Mouse (Mus musculus) brain, embryonic 14.5 days (tissue): ENCODE measurements around the gene Syk.

ENCODE experiments used
- CTCF ChIP-seq: fragments of 200-500 bp; IDR thresholded peaks from 2 replicates; pipeline ENCODE4 v1.5.1; 2012; ENCODE audit warnings: inconsistent platforms, mild to moderate bottlenecking, moderate library complexity, borderline replicate concordance; ENCODE audit not compliant: insufficient read depth, insufficient read length; ENCODE audit errors: extremely low read depth
- POLR2A ChIP-seq: fragments of 200-500 bp; IDR thresholded peaks from 2 replicates; pipeline ENCODE4 v1.6.1; 2012; ENCODE audit warnings: mild to moderate bottlenecking, inconsistent platforms, borderline replicate concordance; ENCODE audit not compliant: poor library complexity, insufficient read depth, insufficient read length, severe bottlenecking; ENCODE audit errors: extremely low read depth

GRCm38 (mm10) chr13:52628602-52629001, 45.6 kb downstream of the Syk start:
- TF ChIP-seq CTCF (peak; percentile 78; the same call in 1 of the 2 replicates), POLR2A (no peak)
